Mouse (Mus musculus) G1E (cell line): ENCODE measurements at regions not wholly inside any gene's neighbourhood (a gene's known extent, or its start where the extent isn't known, plus 50 kb on each side); places are given as distances from the start of the nearest gene placed in this dataset.

ENCODE experiments used
- ATAC-seq: 2 replicates; pipeline ENCODE4 v1.8.0; 2016; ENCODE audit warnings: mild to moderate bottlenecking; ENCODE audit not compliant: insufficient number of reproducible peaks, poor library complexity, low FRiP score, severe bottlenecking; ENCODE audit errors: extremely low read depth
- DNase-seq: peaks from one replicate; pipeline ENCODE4 v3.0.0; 2012; ENCODE audit warnings: low spot score
- H3K27me3 ChIP-seq: 2 replicates; pipeline ENCODE4 v1.6.1; 2012; ENCODE audit warnings: mild to moderate bottlenecking, low read length, inconsistent platforms; ENCODE audit not compliant: insufficient read depth
- H3K36me3 ChIP-seq: replicated peaks from 2 replicates; pipeline ENCODE3; 2012; ENCODE audit warnings: mild to moderate bottlenecking, inconsistent platforms
- H3K4me1 ChIP-seq: 2 replicates; pipeline ENCODE4 v1.6.1; 2012; ENCODE audit warnings: low read depth, low read length, inconsistent platforms, mixed read lengths; ENCODE audit not compliant: insufficient read depth
- H3K4me3 ChIP-seq: 2 replicates; pipeline ENCODE4 v1.5.1; 2012; ENCODE audit warnings: low read depth, mild to moderate bottlenecking, inconsistent platforms, low read length, moderate library complexity, mixed read lengths
- H3K9me3 ChIP-seq: replicated peaks from 2 replicates; pipeline ENCODE4 v1.6.1; 2012; ENCODE audit warnings: inconsistent platforms
- CTCF ChIP-seq: IDR thresholded peaks from 2 replicates; pipeline ENCODE4 v1.5.1; 2012; ENCODE audit warnings: low read depth, low read length, inconsistent platforms, mixed read lengths
- GATA1 ChIP-seq: IDR thresholded peaks from 2 replicates; pipeline ENCODE4 v1.6.1; 2012; ENCODE audit warnings: borderline replicate concordance, low read length, inconsistent platforms, mixed read lengths
- GATA2 ChIP-seq: IDR thresholded peaks from 2 replicates; pipeline ENCODE4 v1.6.1; 2012; ENCODE audit warnings: low read depth, low read length, inconsistent platforms, borderline replicate concordance
- POLR2AphosphoS5 ChIP-seq: IDR thresholded peaks from 2 replicates; pipeline ENCODE4 v1.6.1; 2012; ENCODE audit warnings: low read depth, low read length, inconsistent platforms; ENCODE audit not compliant: insufficient replicate concordance
- TAL1 ChIP-seq: conservative IDR thresholded peaks from 2 replicates; pipeline ENCODE4 v1.6.1; 2012; ENCODE audit warnings: low read depth, low read length, inconsistent platforms, mixed read lengths

GRCm38 (mm10) chr9:122603106-122603505 is 144.0 kb upstream of the Topaz1 start:
- peaks cover 3% of the 10 kb centered on the region; the same call in 1 of the 2 replicates for H3K27me3 ChIP-seq
- no peaks in the 10 kb centered on the region for H3K4me1 ChIP-seq
- ATAC-seq = no peak
- H3K36me3 ChIP-seq = no peaks in the 10 kb centered on the region
- no peaks in the 10 kb centered on the region for H3K9me3 ChIP-seq
- TF ChIP-seq CTCF = no peak
- TF ChIP-seq GATA2 = no peak
- TF ChIP-seq TAL1 = no peak
- TF ChIP-seq GATA1 = no peak
- no peak for TF ChIP-seq POLR2AphosphoS5
- no peak overlapping the region for H3K4me3 ChIP-seq
- DNase-seq = no peak

- Histone ChIP-seq H3K4me3 (no peak overlapping the region), H3K36me3 (no peaks in the 10 kb centered on the region), H3K27me3 (peaks cover 6% of the 10 kb centered on the region; the same call in 1 of the 2 replicates), H3K9me3 (no peaks in the 10 kb centered on the region), H3K4me1 (no peaks in the 10 kb centered on the region)
- ATAC-seq (no peak), DNase-seq (no peak)
- TF ChIP-seq TAL1 (no peak), POLR2AphosphoS5 (no peak), GATA1 (no peak), CTCF (no peak), GATA2 (no peak)
Measured at GRCm38 (mm10) chr9:122609616-122610015, 137.5 kb upstream of the Topaz1 start.

- H3K27me3 ChIP-seq = peaks cover 3% of the 10 kb centered on the region; the same call in 1 of the 2 replicates
- H3K36me3 ChIP-seq = no peaks in the 10 kb centered on the region
- H3K4me3 ChIP-seq = no peak overlapping the region
- ATAC-seq (no peak; the same call in 1 of the 2 replicates), DNase-seq (no peak)
- H3K9me3 ChIP-seq = no peaks in the 10 kb centered on the region
- H3K4me1 ChIP-seq = no peaks in the 10 kb centered on the region
- TF ChIP-seq POLR2AphosphoS5 = no peak
- no peak for TF ChIP-seq CTCF
- no peak for TF ChIP-seq GATA2
- no peak for TF ChIP-seq GATA1
- TF ChIP-seq TAL1 = no peak
Measured at GRCm38 (mm10) chr9:122610918-122611317, 136.2 kb upstream of the Topaz1 start.

- Histone ChIP-seq H3K36me3 (no peaks in the 10 kb centered on the region), H3K9me3 (no peaks in the 10 kb centered on the region), H3K27me3 (peaks cover 3% of the 10 kb centered on the region), H3K4me3 (no peak overlapping the region), H3K4me1 (no peaks in the 10 kb centered on the region)
- no peak for DNase-seq
- no peak for ATAC-seq
- no peak for TF ChIP-seq TAL1
- no peak for TF ChIP-seq GATA2
- TF ChIP-seq CTCF = no peak
- TF ChIP-seq POLR2AphosphoS5 = no peak
- TF ChIP-seq GATA1 = no peak
Measured at GRCm38 (mm10) chr9:122614579-122615252, 132.4 kb upstream of the Topaz1 start.

GRCm38 (mm10) chr9:122615351-122615750 is 131.8 kb upstream of the Topaz1 start:
- TF ChIP-seq POLR2AphosphoS5 (no peak), GATA1 (no peak), CTCF (peak; percentile 81)
- H3K9me3 ChIP-seq = no peaks in the 10 kb centered on the region
- no peaks in the 10 kb centered on the region for H3K4me1 ChIP-seq
- H3K4me3 ChIP-seq = no peak overlapping the region
- peak; percentile 13 for DNase-seq
- peaks cover 3% of the 10 kb centered on the region for H3K27me3 ChIP-seq
- no peaks in the 10 kb centered on the region for H3K36me3 ChIP-seq
- no peak for ATAC-seq

- TF ChIP-seq GATA1 (no peak), TAL1 (no peak), POLR2AphosphoS5 (no peak), CTCF (no peak), GATA2 (no peak)
- no peak overlapping the region for H3K4me3 ChIP-seq
- no peaks in the 10 kb centered on the region for H3K4me1 ChIP-seq
- no peak for ATAC-seq
- no peaks in the 10 kb centered on the region for H3K9me3 ChIP-seq
- DNase-seq = no peak
- H3K36me3 ChIP-seq = no peaks in the 10 kb centered on the region
- peaks cover 4% of the 10 kb centered on the region for H3K27me3 ChIP-seq
Measured at GRCm38 (mm10) chr9:122617793-122618192, 129.4 kb upstream of the Topaz1 start.
